Mouse (Mus musculus): ENCODE measurements around the gene Eif1ad.
A peak's percentile ranks its signal among the peaks of the same experiment; 100 is the strongest.
"Not testable (repeated sequence)": the region's sequence is repeated elsewhere in the genome, so short reads cannot be mapped to it uniquely, and the experiment has no call there.

Eif1ad gene

GRCm38 (mm10) chr19:5366175-5367052 is at the start of gene Eif1ad:
Gene Eif1ad, plus strand, starts transcription at chr19:5366741.
- peak; percentile 91 to 93 for DNase-seq (ENCODE audit: low spot score in 2 of 2)

GRCm38 (mm10) chr19:5323801-5324200 is 42.7 kb upstream of the Eif1ad start:
- no peak for DNase-seq (ENCODE audit: low spot score in 2 of 2)

GRCm38 (mm10) chr19:5327970-5328369 is 38.6 kb upstream of the Eif1ad start:
- DNase-seq (ENCODE audit: low spot score in 2 of 2) = no peak

- DNase-seq (ENCODE audit: low spot score in 2 of 2) = no peak
These were observed 31.8 kb upstream of the Eif1ad start for GRCm38 (mm10) chr19:5334741-5335140.

GRCm38 (mm10) chr19:5335441-5335840 is 31.1 kb upstream of the Eif1ad start, which contains the start of gene Catsper1:
Gene Catsper1, plus strand, starts transcription at chr19:5335741.
- DNase-seq (ENCODE audit: low spot score in 2 of 2) = no peak

- peak; percentile 25 to 50 for DNase-seq (ENCODE audit: low spot score in 2 of 2)
These were observed 28.6 kb upstream of the Eif1ad start for GRCm38 (mm10) chr19:5337975-5338374.

GRCm38 (mm10) chr19:5341360-5341759 is 25.2 kb upstream of the Eif1ad start:
- DNase-seq (ENCODE audit: low spot score in 2 of 2) = no peak

- DNase-seq (ENCODE audit: low spot score in 2 of 2) = no peak
These were observed 21.0 kb upstream of the Eif1ad start for GRCm38 (mm10) chr19:5345297-5346131.

- no peak for DNase-seq (ENCODE audit: low spot score in 2 of 2)
These were observed 18.5 kb upstream of the Eif1ad start for GRCm38 (mm10) chr19:5348064-5348463.

GRCm38 (mm10) chr19:5348526-5349501 is 17.7 kb upstream of the Eif1ad start:
- peak in 1 of 2 experiments; percentile 19 for DNase-seq (ENCODE audit: low spot score in 2 of 2)

- DNase-seq (ENCODE audit: low spot score in 2 of 2) = not testable (repeated sequence)
These were observed 17.1 kb upstream of the Eif1ad start, which contains the start of gene Cst6 for GRCm38 (mm10) chr19:5349502-5349873. Gene Cst6, minus strand, starts transcription at chr19:5349574.

- no peak for DNase-seq (ENCODE audit: low spot score in 2 of 2)
These were observed 12.9 kb upstream of the Eif1ad start for GRCm38 (mm10) chr19:5353609-5354008.

- DNase-seq (ENCODE audit: low spot score in 2 of 2) = no peak
These were observed 10.5 kb upstream of the Eif1ad start for GRCm38 (mm10) chr19:5356080-5356479.

GRCm38 (mm10) chr19:5362186-5362585 is 4.4 kb upstream of the Eif1ad start:
- DNase-seq (ENCODE audit: low spot score in 2 of 2) = no peak

GRCm38 (mm10) chr19:5364124-5364523 is 2.4 kb upstream of the Eif1ad start:
- no peak for DNase-seq (ENCODE audit: low spot score in 2 of 2)

- no peak for DNase-seq (ENCODE audit: low spot score in 2 of 2)
These were observed 790 bp upstream of the Eif1ad start for GRCm38 (mm10) chr19:5365751-5366150.

- no peak for DNase-seq (ENCODE audit: low spot score in 2 of 2)
These were observed 465 bp downstream of the Eif1ad start, which contains the start of gene Banf1 for GRCm38 (mm10) chr19:5367053-5367359. Gene Banf1, minus strand, starts transcription at chr19:5367168.

- DNase-seq (ENCODE audit: low spot score in 2 of 2) = no peak
These were observed 914 bp downstream of the Eif1ad start for GRCm38 (mm10) chr19:5367455-5367854.

GRCm38 (mm10) chr19:5370932-5371331 is 4.4 kb downstream of the Eif1ad start:
- DNase-seq (ENCODE audit: low spot score in 2 of 2) = no peak

- no peak for DNase-seq (ENCODE audit: low spot score in 2 of 2)
These were observed 6.2 kb downstream of the Eif1ad start for GRCm38 (mm10) chr19:5372724-5373123.

GRCm38 (mm10) chr19:5374177-5374576 is 7.6 kb downstream of the Eif1ad start:
- DNase-seq (ENCODE audit: low spot score in 2 of 2) = no peak

Data from frontal cortex, postnatal 10 days (tissue).